Mouse (Mus musculus): ENCODE measurements around the gene Tuft1. TPM values are rescaled to one million over a fixed set of nuclear protein-coding genes. Genes with fewer than 3 reads are reported as not detected.

The Tuft1 gene
- polyA plus RNA-seq, 1 experiment, result 13.2 TPM

DNA sequence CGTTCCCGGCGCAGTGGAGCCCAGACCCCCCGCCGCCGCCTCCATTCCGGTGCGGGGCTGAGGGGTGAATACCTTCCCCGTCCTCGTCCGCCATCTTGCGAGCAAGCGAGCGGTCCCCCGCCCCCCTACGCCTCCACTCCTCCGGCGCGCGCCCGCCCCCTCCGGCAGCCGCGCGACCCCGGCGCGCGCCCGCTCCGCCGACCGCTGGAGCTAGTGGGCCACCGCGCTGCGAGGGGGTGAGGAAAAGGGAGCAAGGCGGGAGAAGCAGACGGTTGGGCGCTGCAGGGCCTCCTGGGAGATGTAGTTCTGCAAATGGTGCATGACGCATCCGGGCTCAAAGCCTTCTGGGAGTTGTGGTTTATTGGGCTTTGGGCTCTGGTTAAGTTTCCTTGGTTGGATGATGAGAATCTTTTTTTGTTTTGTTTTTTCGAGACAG, 76.2 kb downstream of the Tuft1 start, which contains the start of gene Snx27:
Gene Snx27, minus strand, starts transcription at position 261 of the 436 bp plus-strand sequence.
- Histone ChIP-seq H3K27me3 (ENCODE audit: control insufficient read depth, insufficient read depth, low read length) (no peaks in the 10 kb centered on the region), H3K4me3 (ENCODE audit: control insufficient read depth, low read depth, low read length) (peak within 1 kb of the TSS; percentile 84), H3K27ac (ENCODE audit: control insufficient read depth, insufficient read depth, low read depth, low read length) (peak within 1 kb of the TSS; percentile 54), H3K4me1 (ENCODE audit: control insufficient read depth, insufficient read depth, low read length) (peaks cover 8% of the 10 kb centered on the region), H3K36me3 (ENCODE audit: control insufficient read depth, insufficient read depth, low read length) (no peaks in the 10 kb centered on the region; the same call in 1 of the 2 replicates)
- TF ChIP-seq CTCF (IDR thresholded peaks at IDR 0.05; ENCODE audit: control insufficient read depth, insufficient read depth, insufficient replicate concordance, low read depth, low read length), result no peak
- peak; percentile 47 for TF ChIP-seq POLR2A (IDR thresholded peaks at IDR 0.05; ENCODE audit: control insufficient read depth, low read depth, low read length)

DNA sequence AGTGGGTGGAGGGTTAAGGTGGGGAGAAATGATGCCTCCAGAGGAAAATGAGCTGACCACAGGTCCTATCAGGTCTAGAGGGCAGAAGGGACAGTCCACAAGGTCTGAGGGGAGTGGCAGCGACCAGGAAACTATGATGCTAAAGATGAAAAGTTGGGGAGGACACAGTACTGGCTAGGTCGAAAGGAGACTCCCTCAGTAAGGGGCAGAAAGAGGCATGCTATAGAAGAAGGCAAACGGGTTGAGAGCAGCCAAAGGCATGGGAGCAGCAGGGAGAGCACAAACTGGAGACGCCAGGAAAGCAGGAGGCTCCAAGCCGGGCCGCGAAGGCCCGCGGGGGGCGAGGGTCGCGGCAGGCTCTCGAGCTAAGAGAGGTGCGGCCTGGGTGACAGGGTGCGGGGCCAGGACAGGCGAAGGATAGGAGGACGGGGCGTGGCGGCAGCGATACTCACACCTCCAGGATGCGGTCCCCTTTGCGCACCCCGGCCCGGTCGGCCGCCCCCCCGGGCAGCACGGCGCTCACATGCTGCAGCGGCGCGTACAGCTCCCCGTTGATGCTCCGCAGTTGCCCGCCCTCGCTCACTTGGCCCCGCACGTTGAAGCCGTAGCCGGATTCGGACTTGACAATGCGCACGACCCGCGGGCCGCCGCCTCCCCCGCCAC, 76.7 kb downstream of the Tuft1 start:
- Histone ChIP-seq H3K4me3 (ENCODE audit: control insufficient read depth, low read depth, low read length) (peak overlapping the region; percentile 84), H3K36me3 (ENCODE audit: control insufficient read depth, insufficient read depth, low read length) (no peaks in the 10 kb centered on the region; the same call in 1 of the 2 replicates), H3K27me3 (ENCODE audit: control insufficient read depth, insufficient read depth, low read length) (no peaks in the 10 kb centered on the region), H3K27ac (ENCODE audit: control insufficient read depth, insufficient read depth, low read depth, low read length) (peak overlapping the region; percentile 54), H3K4me1 (ENCODE audit: control insufficient read depth, insufficient read depth, low read length) (peaks cover 8% of the 10 kb centered on the region)
- no peak for TF ChIP-seq CTCF (IDR thresholded peaks at IDR 0.05; ENCODE audit: control insufficient read depth, insufficient read depth, insufficient replicate concordance, low read depth, low read length)
- no peak for TF ChIP-seq POLR2A (IDR thresholded peaks at IDR 0.05; ENCODE audit: control insufficient read depth, low read depth, low read length)

DNA sequence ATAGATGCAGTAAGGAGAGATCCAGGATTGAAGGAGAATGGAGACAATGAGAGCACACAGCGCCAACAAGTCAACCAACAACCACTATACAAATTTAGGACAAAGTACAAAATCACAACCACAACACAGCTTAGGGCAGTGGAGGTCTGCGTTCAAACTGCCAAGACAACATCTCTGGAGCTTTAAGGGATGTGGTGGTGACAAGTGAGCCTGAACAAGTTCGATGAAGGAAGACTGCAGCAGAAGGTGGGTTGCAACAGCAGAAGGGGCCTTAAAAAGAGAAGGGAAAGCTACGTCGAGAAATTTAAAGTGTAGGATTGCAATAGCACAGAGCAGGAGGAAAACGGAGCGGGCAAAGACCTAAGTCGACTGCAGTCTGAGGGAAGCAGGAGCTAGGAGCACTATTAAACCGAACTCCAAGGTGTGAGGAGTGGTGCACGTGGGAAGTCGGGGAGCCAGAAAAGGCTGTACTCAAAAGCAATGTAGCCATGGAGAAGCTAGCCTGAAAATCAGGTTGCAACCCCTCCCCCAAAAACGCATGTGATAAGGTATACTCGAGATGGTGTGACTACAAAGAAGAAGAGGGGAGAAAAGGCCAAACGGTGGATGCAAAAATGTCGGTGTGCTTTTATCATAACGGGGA, 77.4 kb downstream of the Tuft1 start:
- H3K27ac ChIP-seq (ENCODE audit: control insufficient read depth, insufficient read depth, low read depth, low read length), result 0 out of 2 replicates have a peak overlapping the region, but pooled peaks have one; percentile 15
- no peaks in the 10 kb centered on the region for H3K27me3 ChIP-seq (ENCODE audit: control insufficient read depth, insufficient read depth, low read length)
- H3K36me3 ChIP-seq (ENCODE audit: control insufficient read depth, insufficient read depth, low read length), result no peaks in the 10 kb centered on the region; the same call in 1 of the 2 replicates
- H3K4me3 ChIP-seq (ENCODE audit: control insufficient read depth, low read depth, low read length), result peak overlapping the region; percentile 84
- TF ChIP-seq CTCF (IDR thresholded peaks at IDR 0.05; ENCODE audit: control insufficient read depth, insufficient read depth, insufficient replicate concordance, low read depth, low read length) (no peak), POLR2A (IDR thresholded peaks at IDR 0.05; ENCODE audit: control insufficient read depth, low read depth, low read length) (no peak)
- peaks cover 8% of the 10 kb centered on the region for H3K4me1 ChIP-seq (ENCODE audit: control insufficient read depth, insufficient read depth, low read length)

DNA sequence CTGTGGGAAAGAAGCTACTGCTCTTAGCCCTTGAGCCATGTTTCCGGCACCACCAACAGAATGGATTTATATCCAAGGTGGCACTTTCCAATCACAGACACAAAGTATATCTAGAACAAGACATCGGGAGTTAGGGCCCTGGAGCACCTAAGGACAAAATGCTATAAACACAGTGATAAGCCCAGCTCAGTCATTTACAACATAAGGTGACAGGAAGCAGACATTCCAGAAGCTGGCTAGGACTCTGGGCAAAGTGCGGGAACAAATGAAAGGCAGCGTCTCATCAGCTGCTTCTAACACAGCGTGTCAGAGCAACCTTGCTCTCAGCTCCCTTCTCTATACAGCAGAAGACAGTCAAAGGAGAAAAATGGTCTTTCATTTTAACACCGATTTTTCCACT, 84.2 kb downstream of the Tuft1 start:
- Histone ChIP-seq H3K27me3 (ENCODE audit: control insufficient read depth, insufficient read depth, low read length) (no peaks in the 10 kb centered on the region), H3K27ac (ENCODE audit: control insufficient read depth, insufficient read depth, low read depth, low read length) (no peak overlapping the region), H3K36me3 (ENCODE audit: control insufficient read depth, insufficient read depth, low read length) (no peaks in the 10 kb centered on the region), H3K4me1 (ENCODE audit: control insufficient read depth, insufficient read depth, low read length) (no peaks in the 10 kb centered on the region), H3K4me3 (ENCODE audit: control insufficient read depth, low read depth, low read length) (no peak overlapping the region)
- no peak for TF ChIP-seq CTCF (IDR thresholded peaks at IDR 0.05; ENCODE audit: control insufficient read depth, insufficient read depth, insufficient replicate concordance, low read depth, low read length)
- TF ChIP-seq POLR2A (IDR thresholded peaks at IDR 0.05; ENCODE audit: control insufficient read depth, low read depth, low read length), result no peak

DNA sequence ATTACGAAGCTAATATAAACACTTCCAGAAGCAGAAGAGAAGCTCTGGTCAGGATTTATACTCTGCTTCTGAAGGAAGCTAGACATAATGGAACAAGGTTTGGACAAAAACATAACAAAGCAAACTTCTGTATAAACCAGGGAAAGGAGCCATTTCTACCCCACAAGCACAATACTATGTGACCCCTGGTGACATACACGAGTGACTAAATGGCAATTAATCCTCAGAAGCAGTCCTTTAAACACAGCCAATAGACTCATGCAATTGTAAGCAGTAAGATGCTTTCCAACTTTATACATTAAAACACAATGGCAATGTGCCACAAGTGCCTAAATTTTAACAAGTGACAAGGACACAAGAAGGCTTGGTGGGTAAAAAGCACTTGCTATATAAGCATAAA, 91.4 kb downstream of the Tuft1 start:
- Histone ChIP-seq H3K27me3 (ENCODE audit: control insufficient read depth, insufficient read depth, low read length) (no peaks in the 10 kb centered on the region), H3K27ac (ENCODE audit: control insufficient read depth, insufficient read depth, low read depth, low read length) (no peak overlapping the region), H3K4me1 (ENCODE audit: control insufficient read depth, insufficient read depth, low read length) (no peaks in the 10 kb centered on the region), H3K36me3 (ENCODE audit: control insufficient read depth, insufficient read depth, low read length) (no peaks in the 10 kb centered on the region), H3K4me3 (ENCODE audit: control insufficient read depth, low read depth, low read length) (no peak overlapping the region)
- TF ChIP-seq POLR2A (IDR thresholded peaks at IDR 0.05; ENCODE audit: control insufficient read depth, low read depth, low read length) (no peak), CTCF (IDR thresholded peaks at IDR 0.05; ENCODE audit: control insufficient read depth, insufficient read depth, insufficient replicate concordance, low read depth, low read length) (no peak)

DNA sequence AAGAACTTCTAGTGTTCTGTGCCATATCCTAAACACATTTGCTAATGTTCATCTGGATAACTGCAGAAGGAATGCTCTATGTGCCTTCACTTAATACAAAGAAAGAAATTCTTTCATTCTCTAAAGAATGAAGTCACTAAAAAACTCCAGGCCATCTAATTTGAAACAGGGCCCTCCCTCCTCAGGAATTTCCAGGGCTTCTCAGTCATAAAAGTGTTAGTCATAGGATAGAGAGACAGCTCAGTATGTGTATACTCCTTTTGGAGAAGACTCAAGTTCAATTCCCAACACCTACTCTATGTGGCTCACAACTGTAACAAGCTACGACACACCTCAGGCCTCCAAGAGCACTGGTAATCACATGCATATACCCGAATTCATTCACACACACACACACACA, 93.1 kb downstream of the Tuft1 start:
- no peaks in the 10 kb centered on the region for H3K36me3 ChIP-seq (ENCODE audit: control insufficient read depth, insufficient read depth, low read length)
- no peaks in the 10 kb centered on the region for H3K27me3 ChIP-seq (ENCODE audit: control insufficient read depth, insufficient read depth, low read length)
- no peak overlapping the region for H3K27ac ChIP-seq (ENCODE audit: control insufficient read depth, insufficient read depth, low read depth, low read length)
- no peak overlapping the region for H3K4me3 ChIP-seq (ENCODE audit: control insufficient read depth, low read depth, low read length)
- TF ChIP-seq CTCF (IDR thresholded peaks at IDR 0.05; ENCODE audit: control insufficient read depth, insufficient read depth, insufficient replicate concordance, low read depth, low read length) (no peak), POLR2A (IDR thresholded peaks at IDR 0.05; ENCODE audit: control insufficient read depth, low read depth, low read length) (no peak)
- no peaks in the 10 kb centered on the region for H3K4me1 ChIP-seq (ENCODE audit: control insufficient read depth, insufficient read depth, low read length)

DNA sequence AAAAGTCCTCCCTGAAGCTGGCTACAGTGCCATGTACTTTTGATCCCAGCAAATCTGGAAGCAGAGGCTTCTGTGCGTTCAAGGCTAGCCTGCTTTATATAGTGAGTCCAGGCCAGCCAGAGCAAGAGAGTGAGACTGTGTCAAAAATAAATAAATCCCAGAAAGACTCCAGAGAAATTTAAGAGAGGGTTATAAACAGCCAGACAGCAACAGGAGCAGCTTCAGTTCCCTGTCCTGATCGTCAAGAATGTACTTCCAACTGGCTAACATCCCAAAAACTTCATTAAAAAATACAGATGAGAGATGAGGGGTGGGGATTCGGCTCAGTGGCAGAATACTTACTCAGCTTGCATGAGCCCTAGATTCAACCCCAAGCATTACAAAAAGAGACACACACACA, 93.5 kb downstream of the Tuft1 start:
- Histone ChIP-seq H3K27ac (ENCODE audit: control insufficient read depth, insufficient read depth, low read depth, low read length) (no peak overlapping the region), H3K27me3 (ENCODE audit: control insufficient read depth, insufficient read depth, low read length) (no peaks in the 10 kb centered on the region), H3K4me1 (ENCODE audit: control insufficient read depth, insufficient read depth, low read length) (no peaks in the 10 kb centered on the region), H3K4me3 (ENCODE audit: control insufficient read depth, low read depth, low read length) (no peak overlapping the region), H3K36me3 (ENCODE audit: control insufficient read depth, insufficient read depth, low read length) (no peaks in the 10 kb centered on the region)
- TF ChIP-seq POLR2A (IDR thresholded peaks at IDR 0.05; ENCODE audit: control insufficient read depth, low read depth, low read length) (no peak), CTCF (IDR thresholded peaks at IDR 0.05; ENCODE audit: control insufficient read depth, insufficient read depth, insufficient replicate concordance, low read depth, low read length) (no peak)

Measured in testis, adult 2 months (tissue).